In the genomic region with DNA sequence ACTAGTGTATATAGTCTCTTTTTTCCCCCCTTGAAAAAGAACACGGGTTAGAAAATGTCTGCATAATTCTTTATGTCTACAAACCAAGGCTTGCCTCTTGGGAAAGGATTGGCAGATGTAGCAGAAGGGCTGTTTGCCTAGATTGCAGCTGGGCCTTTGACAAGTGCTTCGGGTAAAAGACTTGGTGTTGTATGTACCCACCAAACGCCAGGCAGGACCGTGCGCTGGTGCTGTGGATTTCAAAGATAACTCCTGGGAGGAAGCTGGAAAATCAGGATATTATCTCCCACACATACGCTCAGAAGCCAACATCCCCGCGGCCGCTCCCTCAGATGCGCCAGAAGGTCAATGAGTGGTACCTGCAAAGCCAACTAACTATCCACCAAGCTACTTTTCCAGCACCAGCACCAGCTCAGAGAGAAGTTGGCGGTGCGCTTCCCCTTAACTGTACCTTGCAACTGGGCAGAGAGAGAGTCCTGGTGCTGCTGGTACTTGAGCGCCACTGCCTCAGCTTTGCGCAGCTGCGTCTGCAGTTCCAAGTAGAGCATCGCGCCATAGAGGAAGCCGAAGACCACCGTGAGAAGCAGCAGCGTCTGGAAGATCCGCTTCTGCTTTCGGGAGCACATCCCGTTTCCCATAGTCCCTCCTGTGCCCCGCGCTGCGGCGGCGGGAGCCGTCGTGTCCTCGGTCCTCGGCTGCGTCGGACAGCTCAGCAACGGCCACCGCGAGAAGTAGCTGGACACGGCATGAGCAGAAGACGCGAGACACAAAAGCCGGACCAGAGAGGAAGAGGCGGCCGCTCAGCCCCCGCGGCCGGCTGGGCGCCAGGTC, we compare ENCODE assay signal across 7 mouse cellular contexts. TPM values are rescaled to one million over a fixed set of nuclear protein-coding genes. Genes with fewer than 3 reads are reported as not detected.
A peak's percentile ranks its signal among the peaks of the same experiment; 100 is the strongest.
DNase-seq lines count a peak whose midpoint lies in the region; ATAC-seq and TF ChIP-seq lines count a peak whose summit lies in the region.

No protein-coding gene starts in this region.

- no peaks in the 10 kb centered on the region for H3K4me1 ChIP-seq in ES-Bruce4 (ENCODE audit: control insufficient read depth, insufficient read depth, low read length)
- peaks cover 35% of the 10 kb centered on the region for H3K4me1 ChIP-seq in embryonic facial prominence, embryonic 10.5 days
- peaks cover 43% of the 10 kb centered on the region for H3K4me1 ChIP-seq in heart, embryonic 15.5 days (replicated peaks)
- peaks cover 31% of the 10 kb centered on the region for H3K4me1 ChIP-seq in limb, embryonic 10.5 days
- H3K4me1 ChIP-seq in midbrain, embryonic 16.5 days (ENCODE audit: control insufficient read depth, insufficient read depth, low read length) = peaks cover 25% of the 10 kb centered on the region
- peaks cover 13% of the 10 kb centered on the region for H3K4me1 ChIP-seq in testis, adult 2 months (ENCODE audit: control insufficient read depth, insufficient read depth, low read length)

- no peak for TF ChIP-seq EP300 in ES-Bruce4 (IDR thresholded peaks at IDR 0.05; ENCODE audit: insufficient read depth, low read depth, low read length)

- H3K36me3 ChIP-seq in C2C12 (ENCODE audit: control insufficient read depth, insufficient read depth) (no peaks in the 10 kb centered on the region), ES-Bruce4 (ENCODE audit: control insufficient read depth, insufficient read depth, low read length, poor library complexity, severe bottlenecking) (no peaks in the 10 kb centered on the region)
- 0 out of 2 replicates have a peak, but pooled peaks cover 4% of the 10 kb centered on the region for H3K36me3 ChIP-seq in embryonic facial prominence, embryonic 10.5 days (replicated peaks)
- H3K36me3 ChIP-seq in heart, embryonic 15.5 days = no peaks in the 10 kb centered on the region
- peaks cover 9% of the 10 kb centered on the region; the same call in 1 of the 2 replicates for H3K36me3 ChIP-seq in limb, embryonic 10.5 days
- no peaks in the 10 kb centered on the region for H3K36me3 ChIP-seq in midbrain, embryonic 16.5 days (ENCODE audit: control insufficient read depth, insufficient read depth, low read length)
- no peaks in the 10 kb centered on the region for H3K36me3 ChIP-seq in testis, adult 2 months (ENCODE audit: control insufficient read depth, insufficient read depth, low read length)

- peak overlapping the region; percentile 83 for H3ac ChIP-seq in C2C12 (ENCODE audit: control insufficient read depth, insufficient read length, low read depth)

- H3K9ac ChIP-seq in ES-Bruce4 (ENCODE audit: low read depth, poor library complexity, severe bottlenecking) = peak overlapping the region; percentile 55
- H3K9ac ChIP-seq in heart, embryonic 15.5 days = peak overlapping the region; percentile 84
- peak overlapping the region; percentile 74 for H3K9ac ChIP-seq in midbrain, embryonic 16.5 days (ENCODE audit: low read depth, low read length)

- no peak overlapping the region for H3K27ac ChIP-seq in ES-Bruce4 (ENCODE audit: insufficient read depth, low read length)
- H3K27ac ChIP-seq in embryonic facial prominence, embryonic 10.5 days (replicated peaks) = peak overlapping the region; percentile 95
- H3K27ac ChIP-seq in heart, embryonic 15.5 days = peak overlapping the region; percentile 95
- H3K27ac ChIP-seq in limb, embryonic 10.5 days = peak overlapping the region; percentile 92
- H3K27ac ChIP-seq in midbrain, embryonic 16.5 days (ENCODE audit: low read length) = peak overlapping the region; percentile 80
- H3K27ac ChIP-seq in testis, adult 2 months (ENCODE audit: control insufficient read depth, insufficient read depth, low read depth, low read length) = no peak overlapping the region

- DNase-seq in embryonic facial prominence, embryonic 10.5 days (ENCODE audit: low spot score) = peak; percentile 73
- DNase-seq in limb, embryonic 10.5 days (ENCODE audit: low spot score) = peak; percentile 73

- peaks cover 56% of the 10 kb centered on the region for H3K79me2 ChIP-seq in C2C12 (ENCODE audit: control insufficient read depth, insufficient read depth)

- no peaks in the 10 kb centered on the region for H3K9me3 ChIP-seq in ES-Bruce4 (replicated peaks; ENCODE audit: control insufficient read depth, insufficient read depth, low read length, poor library complexity, severe bottlenecking)
- H3K9me3 ChIP-seq in embryonic facial prominence, embryonic 10.5 days = no peaks in the 10 kb centered on the region
- no peaks in the 10 kb centered on the region for H3K9me3 ChIP-seq in heart, embryonic 15.5 days (replicated peaks)
- no peaks in the 10 kb centered on the region for H3K9me3 ChIP-seq in limb, embryonic 10.5 days (replicated peaks)
- H3K9me3 ChIP-seq in midbrain, embryonic 16.5 days (replicated peaks; ENCODE audit: control insufficient read depth, low read length, poor library complexity, severe bottlenecking) = no peaks in the 10 kb centered on the region

- H3K27me3 ChIP-seq in C2C12 (ENCODE audit: control insufficient read depth, insufficient read depth, insufficient read length) (no peaks in the 10 kb centered on the region), ES-Bruce4 (ENCODE audit: control insufficient read depth, insufficient read depth, low read length, poor library complexity, severe bottlenecking) (peaks cover 6% of the 10 kb centered on the region; the same call in 1 of the 2 replicates)
- H3K27me3 ChIP-seq in embryonic facial prominence, embryonic 10.5 days (replicated peaks; ENCODE audit: low read depth, poor library complexity, severe bottlenecking) = no peaks in the 10 kb centered on the region
- no peaks in the 10 kb centered on the region for H3K27me3 ChIP-seq in heart, embryonic 15.5 days
- no peaks in the 10 kb centered on the region for H3K27me3 ChIP-seq in limb, embryonic 10.5 days (ENCODE audit: low read depth, poor library complexity, severe bottlenecking)
- no peaks in the 10 kb centered on the region for H3K27me3 ChIP-seq in midbrain, embryonic 16.5 days (ENCODE audit: control insufficient read depth, insufficient read depth, low read depth, low read length)
- no peaks in the 10 kb centered on the region for H3K27me3 ChIP-seq in testis, adult 2 months (ENCODE audit: control insufficient read depth, insufficient read depth, low read length)

- peak overlapping the region; percentile 81 for H3K4me2 ChIP-seq in heart, embryonic 15.5 days
- peak overlapping the region; percentile 82 for H3K4me2 ChIP-seq in midbrain, embryonic 16.5 days (ENCODE audit: low read length)

- H3K4me3 ChIP-seq in C2C12 (ENCODE audit: insufficient read depth, poor library complexity, severe bottlenecking) (peak overlapping the region; percentile 63), ES-Bruce4 (ENCODE audit: low read depth, low read length) (peak overlapping the region; percentile 85)
- peak overlapping the region; percentile 81 for H3K4me3 ChIP-seq in embryonic facial prominence, embryonic 10.5 days
- peak overlapping the region; percentile 85 for H3K4me3 ChIP-seq in heart, embryonic 15.5 days
- peak overlapping the region; percentile 78 for H3K4me3 ChIP-seq in limb, embryonic 10.5 days
- peak overlapping the region; percentile 71 for H3K4me3 ChIP-seq in midbrain, embryonic 16.5 days (ENCODE audit: low read depth, low read length)
- peak overlapping the region; percentile 71 for H3K4me3 ChIP-seq in testis, adult 2 months (ENCODE audit: control insufficient read depth, low read depth, low read length)

- no peak for TF ChIP-seq POLR2A in ES-Bruce4 (IDR thresholded peaks at IDR 0.05; ENCODE audit: insufficient read depth, low read length)
- TF ChIP-seq POLR2A in testis, adult 2 months (IDR thresholded peaks at IDR 0.05; ENCODE audit: control insufficient read depth, low read depth, low read length) = no peak

- ATAC-seq in heart, embryonic 15.5 days (replicated peaks; ENCODE audit: insufficient number of reproducible peaks, insufficient read depth, low FRiP score, low read depth) = peak; percentile 31
- peak; percentile 55 for ATAC-seq in midbrain, embryonic 16.5 days

- WGBS in embryonic facial prominence, embryonic 10.5 days = 3% methylated on average over 47 of the region's 47 CpGs
- under 1% methylated on average over 42 of the region's 47 CpGs for WGBS in heart, embryonic 15.5 days
- WGBS in limb, embryonic 10.5 days = 5% methylated on average over 47 of the region's 47 CpGs
- 1% methylated on average over 47 of the region's 47 CpGs for WGBS in midbrain, embryonic 16.5 days

- no peak for TF ChIP-seq CTCF in C2C12 (IDR thresholded peaks at IDR 0.05; ENCODE audit: control insufficient read depth, insufficient read depth, insufficient read length)
- no peak for TF ChIP-seq CTCF in ES-Bruce4 (IDR thresholded peaks at IDR 0.05; ENCODE audit: low read depth, low read length)
- TF ChIP-seq CTCF in testis, adult 2 months (IDR thresholded peaks at IDR 0.05; ENCODE audit: control insufficient read depth, insufficient read depth, insufficient replicate concordance, low read depth, low read length) = no peak

- H3K79me3 ChIP-seq in C2C12 (ENCODE audit: low read depth) = peaks cover 39% of the 10 kb centered on the region

TF ChIP-seq in C2C12, 6 proteins besides CTCF, POLR2A, EP300 and RAD21:
- TF ChIP-seq MYOD1 (IDR thresholded peaks at IDR 0.05; ENCODE audit: control insufficient read depth, insufficient read length, low read depth) (no peak), MAX (IDR thresholded peaks at IDR 0.05) (no peak), USF1 (IDR thresholded peaks at IDR 0.05; ENCODE audit: low read depth) (no peak), CEBPB (IDR thresholded peaks at IDR 0.05; ENCODE audit: low read depth) (no peak), FOSL1 (IDR thresholded peaks at IDR 0.05; ENCODE audit: insufficient read depth, low read length, poor library complexity, severe bottlenecking) (no peak), MYOG (IDR thresholded peaks at IDR 0.05; ENCODE audit: control insufficient read depth, extremely low read depth, insufficient read length) (no peak)
TF ChIP-seq in C2C12: peak in this region for 0.

RNA-seq across cellular contexts. Expression of a gene that starts 0.9 kb away (rescaled TPM):
- polyA plus RNA-seq in C2C12 (2012; fragmentation: generic; extraction: Trizol) (12.0 TPM), ES-Bruce4 (2011; ENCODE audit: insufficient read depth, insufficient read length, low read depth, missing spikeins) (12.0 and 17.3 TPM in 2 replicates)
- 47.2 and 51.0 TPM in 2 replicates for polyA plus RNA-seq in embryonic facial prominence, embryonic 10.5 days (2016; fragmentation: Nextera tagmentation; extraction: Ambion mirVana)
- polyA plus RNA-seq in heart, embryonic 15.5 days (2015; fragmentation: Nextera tagmentation; extraction: Ambion mirVana) = 40.1 and 43.8 TPM in 2 replicates
- 38.1 and 48.7 TPM in 2 replicates for polyA plus RNA-seq in limb, embryonic 10.5 days (2016; fragmentation: Nextera tagmentation; extraction: Ambion mirVana)
- polyA plus RNA-seq in midbrain, embryonic 16.5 days (2015; fragmentation: Nextera tagmentation; extraction: Ambion mirVana) = 16.4 and 16.7 TPM in 2 replicates
- polyA plus RNA-seq in testis, adult 2 months (2012; rRNA removed) = 1.5 and 2.2 TPM in 2 replicates

Comparison
In these comparisons a context has a peak if more than half of its experiments do, and no peak if none do; other contexts are left out.
1. H3K27ac ChIP-seq: peak in embryonic facial prominence, embryonic 10.5 days (single experiment), heart, embryonic 15.5 days (single experiment), limb, embryonic 10.5 days (single experiment) and midbrain, embryonic 16.5 days (single experiment); none in ES-Bruce4 (single experiment) and testis, adult 2 months (single experiment).
2. Peak in every context shown above with its lines, with median percentiles within 50 percentile points of each other: H3K4me3 ChIP-seq and H3K9ac ChIP-seq.